Mouse (Mus musculus) CH12F3 (cell line): ENCODE measurements around the gene Cypt1.

Experiments used
- in situ Hi-C: fragments of 300-500 bp; cut with MboI; formaldehyde crosslinking; loops from 2 replicates; pipeline ENCODE4 v1.14.3; 2020; ENCODE audit warnings: low sequenced_read_pairs

Cypt1 gene

DNA sequence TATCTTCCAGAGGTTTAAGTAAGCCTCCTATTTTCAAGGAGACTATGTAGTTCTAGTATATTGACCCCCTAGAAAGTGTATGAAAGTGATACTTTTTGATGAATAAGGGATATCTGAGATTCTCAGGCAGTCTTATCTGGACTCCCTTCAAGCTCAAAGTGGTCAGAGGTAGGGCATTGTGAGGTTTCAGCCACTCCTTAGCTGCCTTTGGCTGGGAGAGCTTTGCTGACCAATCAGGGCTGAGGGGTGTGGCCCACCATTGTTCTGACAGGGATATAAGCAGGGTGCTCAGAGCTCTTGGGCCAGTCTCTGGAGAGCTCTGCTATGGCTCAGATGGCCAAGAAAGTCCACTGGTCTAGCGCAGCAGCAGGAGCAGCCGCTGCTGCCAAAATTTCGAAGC lies at the start of gene Cypt1:
TSS of gene Cypt1 (plus strand) at position 301 of the 400 bp plus-strand sequence.
- in situ Hi-C loops = no loop called here

DNA sequence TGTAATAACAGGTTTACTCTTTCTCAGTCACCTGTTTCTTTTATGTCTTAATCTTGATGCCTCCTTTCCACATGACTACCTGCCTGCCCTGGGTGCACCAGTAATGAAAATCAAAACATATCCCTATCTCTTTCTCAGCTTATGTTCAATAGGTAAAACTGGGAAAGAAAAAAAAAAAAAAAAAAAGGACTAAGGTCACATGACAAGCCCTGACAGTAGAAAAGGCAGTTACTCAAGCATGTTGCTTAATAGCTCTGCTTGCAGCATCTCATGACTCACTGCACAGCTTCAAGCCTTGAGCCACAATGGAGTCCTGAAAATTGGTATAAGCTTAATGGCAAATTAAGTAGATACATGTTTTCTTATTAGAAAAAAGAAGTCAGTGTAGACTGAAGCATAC lies 24.1 kb downstream of the Cypt1 start:
- in situ Hi-C loops = no loop called here

DNA sequence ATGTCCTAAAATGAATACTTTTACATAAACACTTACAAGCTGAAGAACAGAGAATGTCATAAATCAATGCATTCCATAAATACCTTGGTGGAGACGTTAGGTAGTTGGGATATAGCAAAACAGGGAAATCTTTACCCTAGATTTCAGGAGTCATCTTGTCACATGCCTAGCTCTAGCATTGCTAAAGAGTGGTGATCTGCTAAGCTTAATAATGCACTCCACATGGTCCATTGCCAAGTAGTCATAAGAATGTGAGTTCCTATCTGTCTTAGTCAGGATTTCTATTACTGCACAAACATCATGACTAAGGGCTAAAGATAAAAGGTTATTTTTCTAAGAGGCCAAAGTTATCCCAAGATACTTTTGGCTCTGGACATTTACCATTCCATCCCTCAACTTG lies 34.4 kb downstream of the Cypt1 start:
- in situ Hi-C loops = no loop called here

DNA sequence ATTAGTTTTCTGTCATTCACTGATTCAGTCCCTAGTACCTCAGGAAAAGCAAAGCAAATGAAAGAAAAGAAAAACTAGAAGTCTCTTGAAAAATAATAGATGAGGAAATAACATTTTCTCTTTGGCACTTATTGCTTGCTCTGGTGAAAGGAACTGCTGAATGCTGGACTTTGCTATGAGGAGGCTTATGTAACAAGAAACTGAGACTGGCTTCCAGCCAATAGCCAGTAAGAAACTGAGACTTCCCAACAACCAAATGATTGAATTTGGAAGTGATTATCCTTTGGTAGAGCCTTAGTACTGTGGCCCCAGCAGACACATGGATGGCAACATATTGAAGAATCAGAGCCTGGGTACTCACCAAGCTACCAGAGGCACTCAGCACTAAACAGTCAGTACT lies 35.8 kb downstream of the Cypt1 start:
- in situ Hi-C loops = no loop called here
